Mouse (Mus musculus): ENCODE measurements around the gene Chn1.

GRCm38 (mm10) chr2:73745647-73746374 lies 29.3 kb downstream of the Chn1 start:
- TF ChIP-seq CTCF (IDR thresholded peaks at IDR 0.05; ENCODE audit: borderline replicate concordance, control insufficient read depth, extremely low read depth, insufficient read depth, low read length, poor library complexity): no peak
- TF ChIP-seq POLR2A (IDR thresholded peaks at IDR 0.05; ENCODE audit: control insufficient read depth, extremely low read depth, insufficient read depth, low read length, poor library complexity): no peak

Data from thymus, adult 2 months (tissue).